Comparison of ENCODE assay signal across 8 mouse cellular contexts in genomic region chr3:62340154-62340760, GRCm38 (mm10). TPM values are rescaled to one million over a fixed set of nuclear protein-coding genes. Genes with fewer than 3 reads are reported as not detected.
DNase-seq lines count a peak whose midpoint lies in the region; ATAC-seq and TF ChIP-seq lines count a peak whose summit lies in the region.

No protein-coding gene starts in this region.

- no peak for ATAC-seq in forebrain, embryonic 15.5 days (replicated peaks)
- no peak for ATAC-seq in liver, embryonic 12.5 days
- ATAC-seq in megakaryocyte progenitor cell, adult 5-6 weeks (replicated peaks; ENCODE audit: poor library complexity), result no peak

- no peaks in the 10 kb centered on the region; the same call in 1 of the 2 replicates for H3K27me3 ChIP-seq in forebrain, embryonic 15.5 days
- H3K27me3 ChIP-seq in liver, embryonic 12.5 days (replicated peaks), result peaks cover 56% of the 10 kb centered on the region

- peaks cover 23% of the 10 kb centered on the region for H3K4me1 ChIP-seq in forebrain, embryonic 15.5 days
- H3K4me1 ChIP-seq in liver, embryonic 12.5 days, result 0 out of 2 replicates have a peak, but pooled peaks cover 4% of the 10 kb centered on the region

- H3K9me3 ChIP-seq in forebrain, embryonic 15.5 days, result no peaks in the 10 kb centered on the region
- no peaks in the 10 kb centered on the region for H3K9me3 ChIP-seq in liver, embryonic 12.5 days (replicated peaks)

- peak overlapping the region; percentile 86 for H3K4me3 ChIP-seq in layer of hippocampus, adult 2 months
- H3K4me3 ChIP-seq in forebrain, embryonic 15.5 days, result peak overlapping the region; percentile 78
- peak overlapping the region; percentile 58; the same call in 1 of the 2 replicates for H3K4me3 ChIP-seq in liver, embryonic 12.5 days

- 8% methylated on average over 16 of the region's 16 CpGs for WGBS in forebrain, embryonic 15.5 days
- 9% methylated on average over 16 of the region's 16 CpGs for WGBS in liver, embryonic 12.5 days (ENCODE audit: insufficient replicate concordance)

- H3K9ac ChIP-seq in forebrain, embryonic 15.5 days (replicated peaks), result peak overlapping the region; percentile 74
- no peak overlapping the region for H3K9ac ChIP-seq in liver, embryonic 12.5 days

- no peak for TF ChIP-seq CTCF in layer of hippocampus, adult 2 months (conservative IDR thresholded peaks at IDR 0.05)

- no peak for DNase-seq in layer of hippocampus, adult 2 months (ENCODE audit: low spot score in 2 of 2)
- no peak for DNase-seq in layer of hippocampus, adult 9-11 months
- DNase-seq in retina, embryonic 14.5 days (ENCODE audit: low spot score), result peak; percentile 14
- DNase-seq in cerebellum, adult 11 months, result no peak
- DNase-seq in spleen, postnatal 14 days (ENCODE audit: low spot score in 2 of 2), result no peak

- H3K36me3 ChIP-seq in forebrain, embryonic 15.5 days, result no peaks in the 10 kb centered on the region
- no peaks in the 10 kb centered on the region for H3K36me3 ChIP-seq in liver, embryonic 12.5 days

- peak overlapping the region; percentile 89 for H3K27ac ChIP-seq in layer of hippocampus, adult 2 months
- H3K27ac ChIP-seq in forebrain, embryonic 15.5 days (replicated peaks), result no peak overlapping the region
- H3K27ac ChIP-seq in liver, embryonic 12.5 days, result no peak overlapping the region

- H3K4me2 ChIP-seq in forebrain, embryonic 15.5 days (replicated peaks), result peak overlapping the region; percentile 89
- peak overlapping the region; percentile 74 for H3K4me2 ChIP-seq in liver, embryonic 12.5 days

RNA-seq across cellular contexts. Expression of gene Arhgef26, which starts 2.1 kb away (rescaled TPM):
- 10 to 100 TPM; 59.2 to 60.0 TPM for total RNA-seq in layer of hippocampus, adult 2 months (2021)
- 14.8 and 17.8 TPM in 2 replicates for polyA plus RNA-seq in forebrain, embryonic 15.5 days (2015; fragmentation: Nextera tagmentation; extraction: Ambion mirVana)
- polyA plus RNA-seq in liver, embryonic 12.5 days (2016; fragmentation: Nextera tagmentation; extraction: Ambion mirVana), result 0.77 and 0.79 TPM in 2 replicates
- total RNA-seq in megakaryocyte progenitor cell, adult 5-6 weeks (2015), result not detected in 2 replicates
- total RNA-seq in megakaryocyte progenitor cell, adult 5-6 weeks (2017), result 0.14 TPM in 1 of 2 replicates, not detected in the other

Comparison
In these comparisons a context has a peak if more than half of its experiments do, and no peak if none do; other contexts are left out.
1. RNA of gene Arhgef26, which starts 2.1 kb away (total RNA-seq): 59.2 to 60.0 TPM in layer of hippocampus, adult 2 months; 0.14 TPM in megakaryocyte progenitor cell, adult 5-6 weeks; every median in the first group is over 10 times any median in the second.
2. Peak in every context shown above with its lines, with median percentiles within 50 percentile points of each other: H3K4me3 ChIP-seq.